ENCODE assay signal across 27 mouse cellular contexts in the genomic region with DNA sequence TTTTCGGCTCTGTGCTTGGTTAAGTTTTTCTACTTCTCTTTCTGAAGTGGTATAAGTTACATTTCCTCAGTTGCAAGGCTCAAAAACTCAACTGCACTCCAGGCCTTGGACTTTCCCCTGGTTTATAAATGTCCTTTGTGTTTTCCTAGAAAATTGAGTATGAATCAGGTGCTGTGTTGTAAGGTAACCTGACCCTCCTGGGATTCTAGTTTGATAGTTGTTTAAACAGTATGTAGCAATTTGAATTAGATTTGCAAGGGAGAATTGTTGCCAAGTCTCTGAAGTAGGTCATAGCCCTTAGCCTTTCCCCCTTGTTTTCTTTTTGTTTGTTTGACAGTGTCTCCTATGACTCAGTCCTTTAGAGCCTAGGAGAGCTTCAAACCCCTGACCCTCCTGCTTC. TPM values are rescaled to one million over a fixed set of nuclear protein-coding genes. Genes with fewer than 3 reads are reported as not detected.
DNase-seq lines count a peak whose midpoint lies in the region; ATAC-seq and TF ChIP-seq lines count a peak whose summit lies in the region.
"Had no signal": no experiment of that assay in that cellular context is flagged by ENCODE, and none has a peak within 500 bp of the region (broad histone marks: within the 10 kb centered on the region; RNA-seq: fewer than 3 reads in every experiment).

No protein-coding gene starts in this region.

- H3K4me2 ChIP-seq in lung, embryonic 16.5 days (ENCODE audit: low read depth, low read length), result no peak overlapping the region
- no peak overlapping the region for H3K4me2 ChIP-seq in stomach, postnatal 0 days (replicated peaks; ENCODE audit: low read depth)
- H3K4me2 ChIP-seq: embryonic facial prominence, embryonic 12.5 days; hindbrain, embryonic 15.5 days; limb, embryonic 12.5 days; stomach, embryonic 15.5 days had no signal

- peak overlapping the region; percentile 6; the same call in 1 of the 2 replicates for H3K27ac ChIP-seq in layer of hippocampus, adult 2 months
- H3K27ac ChIP-seq in lung, embryonic 16.5 days (ENCODE audit: low read length), result no peak overlapping the region; the same call in none of the 2 replicates
- peak overlapping the region; percentile 9; the same call in 1 of the 2 replicates for H3K27ac ChIP-seq in stomach, postnatal 0 days (replicated peaks)
- H3K27ac ChIP-seq: embryonic facial prominence, embryonic 12.5 days; hindbrain, embryonic 10.5 days; hindbrain, embryonic 15.5 days; limb, embryonic 12.5 days; liver, embryonic 14.5 days; stomach, embryonic 15.5 days had no signal

- peaks cover 4% of the 10 kb centered on the region; the same call in 1 of the 2 replicates for H3K9me3 ChIP-seq in lung, embryonic 16.5 days (ENCODE audit: control insufficient read depth, low read length)
- 0 out of 2 replicates have a peak, but pooled peaks cover 3% of the 10 kb centered on the region for H3K9me3 ChIP-seq in stomach, postnatal 0 days (ENCODE audit: control insufficient read depth, low read length)
- H3K9me3 ChIP-seq: embryonic facial prominence, embryonic 12.5 days; hindbrain, embryonic 15.5 days; stomach, embryonic 15.5 days had no signal

- no peak for DNase-seq in layer of hippocampus, adult 2 months (ENCODE audit: low spot score in 2 of 2)
- DNase-seq in layer of hippocampus, adult 9-10 months (ENCODE audit: low spot score), result no peak
- DNase-seq in lung, postnatal 14 days, result no peak
- DNase-seq in adipocyte (ENCODE audit: low spot score), result peak; percentile 25
- no peak for DNase-seq in stomach, postnatal 0 days (ENCODE audit: low spot score)
- DNase-seq in frontal cortex, adult 2 months (ENCODE audit: extremely low spot score in 1 of 2, low spot score in 1 of 2), result no peak
- DNase-seq: adrenal gland, postnatal 14 days; cerebellum, adult 11 months; cerebellum, adult 9-10 months; cerebellum, postnatal 36 days; gastrocnemius, postnatal 10 days; heart, postnatal 14 days; kidney, adult 11 months; kidney, postnatal 4 days; midbrain, embryonic 14.5 days; thymus, postnatal 14 days had no signal

- no peak for TF ChIP-seq EP300 in stomach, postnatal 0 days (optimal IDR thresholded peaks at IDR 0.05)

- 66% methylated on average over 1 of the region's 1 CpGs for WGBS in lung, embryonic 16.5 days
- WGBS in stomach, postnatal 0 days, result 77% methylated on average over 1 of the region's 1 CpGs

- no peak overlapping the region for H3K9ac ChIP-seq in lung, embryonic 16.5 days (ENCODE audit: low read length)
- no peak overlapping the region for H3K9ac ChIP-seq in stomach, postnatal 0 days (ENCODE audit: low read length)
- H3K9ac ChIP-seq: embryonic facial prominence, embryonic 12.5 days; hindbrain, embryonic 15.5 days; limb, embryonic 12.5 days; liver, embryonic 14.5 days; stomach, embryonic 15.5 days had no signal

- no peak for TF ChIP-seq CTCF in layer of hippocampus, adult 2 months (conservative IDR thresholded peaks at IDR 0.05)
- TF ChIP-seq CTCF in stomach, postnatal 0 days (IDR thresholded peaks at IDR 0.05; ENCODE audit: low read depth), result no peak

- H3K4me3 ChIP-seq in layer of hippocampus, adult 2 months, result no peak overlapping the region
- no peak overlapping the region for H3K4me3 ChIP-seq in lung, embryonic 16.5 days (ENCODE audit: low read length)
- H3K4me3 ChIP-seq in stomach, postnatal 0 days (ENCODE audit: low read depth, low read length), result no peak overlapping the region
- H3K4me3 ChIP-seq: embryonic facial prominence, embryonic 12.5 days; hindbrain, embryonic 10.5 days; hindbrain, embryonic 15.5 days; limb, embryonic 12.5 days; stomach, embryonic 15.5 days had no signal

- peaks cover 17% of the 10 kb centered on the region for H3K36me3 ChIP-seq in lung, embryonic 16.5 days (ENCODE audit: control insufficient read depth, insufficient read depth, low read length)
- 0 out of 2 replicates have a peak, but pooled peaks cover 8% of the 10 kb centered on the region for H3K36me3 ChIP-seq in stomach, postnatal 0 days (ENCODE audit: control insufficient read depth, insufficient read depth, low read length)

- ATAC-seq in lung, embryonic 16.5 days (ENCODE audit: low read depth), result peak; percentile 43; the same call in 1 of the 2 replicates
- ATAC-seq in stomach, postnatal 0 days (ENCODE audit: low FRiP score, low TSS enrichment), result peak; percentile 79
- ATAC-seq: activated CD4-positive, CD25-positive, alpha-beta regulatory T cell, adult 4 months; CD4-positive, CD25-positive, alpha-beta regulatory T cell, adult 4 months; forebrain, embryonic 16.5 days; inflammation-experienced regulatory T-cells, adult 6 months had no signal

- no peaks in the 10 kb centered on the region for H3K4me1 ChIP-seq in lung, embryonic 16.5 days (replicated peaks; ENCODE audit: control insufficient read depth, insufficient read depth, low read length)
- no peaks in the 10 kb centered on the region for H3K4me1 ChIP-seq in stomach, postnatal 0 days (replicated peaks; ENCODE audit: control insufficient read depth, insufficient read depth)
- H3K4me1 ChIP-seq: embryonic facial prominence, embryonic 12.5 days; hindbrain, embryonic 10.5 days; hindbrain, embryonic 15.5 days; limb, embryonic 12.5 days; stomach, embryonic 15.5 days had no signal

- no peaks in the 10 kb centered on the region for H3K27me3 ChIP-seq in lung, embryonic 16.5 days (ENCODE audit: control insufficient read depth, insufficient read depth, low read depth, low read length)
- no peaks in the 10 kb centered on the region for H3K27me3 ChIP-seq in stomach, postnatal 0 days (ENCODE audit: control insufficient read depth, insufficient read depth, low read length)
- H3K27me3 ChIP-seq: embryonic facial prominence, embryonic 12.5 days; hindbrain, embryonic 15.5 days; limb, embryonic 12.5 days; stomach, embryonic 15.5 days had no signal

RNA-seq across cellular contexts. Expression of gene Ptpn9, which starts 22.9 kb away (rescaled TPM):
- total RNA-seq in layer of hippocampus, adult 2 months (2021), result 10 to 100 TPM; 27.4 to 30.6 TPM
- polyA plus RNA-seq in lung, embryonic 16.5 days (2015; fragmentation: Nextera tagmentation; extraction: Ambion mirVana), result 20.6 and 21.7 TPM in 2 replicates
- polyA plus RNA-seq in stomach, postnatal 0 days (2015; fragmentation: Nextera tagmentation; extraction: Ambion mirVana), result 11.4 and 13.9 TPM in 2 replicates
- polyA plus RNA-seq in frontal cortex, adult 2 months (2012; rRNA removed), result 25.1 TPM in 2 replicates

RNA-seq across cellular contexts. Expression of gene Sin3a, which starts 54.2 kb away (rescaled TPM):
- 10 to 100 TPM; 32.2 to 33.1 TPM for total RNA-seq in layer of hippocampus, adult 2 months (2021)
- 31.3 and 33.6 TPM in 2 replicates for polyA plus RNA-seq in lung, embryonic 16.5 days (2015; fragmentation: Nextera tagmentation; extraction: Ambion mirVana)
- 10.4 and 10.6 TPM in 2 replicates for polyA plus RNA-seq in stomach, postnatal 0 days (2015; fragmentation: Nextera tagmentation; extraction: Ambion mirVana)
- polyA plus RNA-seq in frontal cortex, adult 2 months (2012; rRNA removed), result 27.4 and 29.9 TPM in 2 replicates
